Mouse (Mus musculus): ENCODE data around the gene Tceanc. TPM values are rescaled to one million over a fixed set of nuclear protein-coding genes. Genes with fewer than 3 reads are reported as not detected.

Tceanc gene
- total RNA-seq (2023; ENCODE audit: inconsistent age) = 5.8 to 12.4 TPM (median 9.4 TPM) in 4 replicates

DNA sequence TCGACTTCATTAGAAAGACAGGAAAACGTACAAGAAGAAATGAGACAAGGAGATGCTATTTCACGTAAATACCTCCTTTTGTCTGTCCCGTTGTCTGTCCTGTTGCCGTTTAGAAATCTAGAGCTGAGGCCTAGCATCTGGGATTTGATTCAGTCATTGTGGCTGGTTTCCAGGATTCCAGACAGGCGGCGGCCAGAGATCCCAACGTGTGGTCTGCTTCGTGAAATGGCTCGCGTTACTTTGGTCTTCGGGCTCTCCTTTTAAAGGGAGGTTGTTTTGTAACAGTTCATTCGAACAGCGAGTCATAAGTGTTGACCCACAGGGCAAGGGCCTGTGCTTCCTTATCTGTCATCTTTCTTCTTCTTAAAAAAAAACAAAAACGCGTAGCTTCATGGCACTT lies at the start of gene Tceanc:
TSS of gene Tceanc (minus strand) at position 223 of the 400 bp plus-strand sequence.

DNA sequence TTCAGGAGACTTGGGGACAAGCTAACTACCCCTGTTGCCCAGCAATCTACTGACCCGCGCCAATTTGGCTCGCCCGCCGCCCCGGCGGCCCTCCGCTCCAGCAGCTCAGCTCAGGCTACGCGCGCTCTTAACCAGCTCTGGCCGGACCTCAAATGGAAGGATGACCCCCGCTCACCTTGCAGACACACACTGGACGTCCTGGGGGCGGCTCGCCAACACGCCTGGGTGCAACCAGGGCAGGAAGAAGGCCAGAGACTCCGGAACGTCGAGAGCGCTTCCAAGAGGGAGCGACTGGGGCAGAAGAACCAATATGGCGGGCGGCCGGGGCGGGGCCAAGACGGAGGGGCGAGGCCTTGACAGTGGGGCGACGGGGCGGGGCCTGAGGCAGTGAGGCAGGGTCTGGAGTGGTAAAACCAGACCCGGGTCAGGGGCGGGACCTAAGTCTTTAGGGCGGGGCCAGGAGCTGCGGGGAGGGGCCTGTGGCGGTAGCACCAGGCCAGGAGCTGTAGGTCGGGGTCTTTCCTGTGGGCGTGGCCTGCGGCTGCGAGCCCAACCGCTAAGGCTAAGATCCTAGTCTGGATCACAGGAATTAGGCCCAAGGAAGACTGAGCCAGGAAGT lies 38.9 kb downstream of the Tceanc start, which contains the start of gene Rab9:
TSS of gene Rab9 (minus strand) at position 503 of the 619 bp plus-strand sequence.

Other genes starting within 250 kb of the Tceanc start
- gene Trappc2, start 78.0 kb downstream of the Tceanc start, total RNA-seq (2023; ENCODE audit: inconsistent age) = 4.6 to 9.2 TPM (median 6.3 TPM) in 4 replicates
- 15.4 to 17.8 TPM (median 16.9 TPM) in 4 replicates for gene Ofd1, start 77.9 kb downstream of the Tceanc start, total RNA-seq (2023; ENCODE audit: inconsistent age)
- 16.5 to 19.0 TPM (median 17.8 TPM) in 4 replicates for gene Rab9, start 38.7 kb downstream of the Tceanc start, total RNA-seq (2023; ENCODE audit: inconsistent age)
- 0.54 to 1.5 TPM (median 0.64 TPM) in 4 replicates for gene Egfl6, start 67.2 kb upstream of the Tceanc start, total RNA-seq (2023; ENCODE audit: inconsistent age)

Data from B cell, adult (primary cell).